Mouse (Mus musculus) heart, embryonic 10.5 days (tissue): Measurements from ENCODE around the gene Steap2. TPM values are rescaled to one million over a fixed set of nuclear protein-coding genes. Genes with fewer than 3 reads are reported as not detected.

Experiments used
- DNase-seq: peaks from one replicate; pipeline ENCODE4 v3.0.0-alpha.2; 2017; ENCODE audit warnings: low spot score
- H3K27ac ChIP-seq: fragments of 300-500 bp; sonication (generic); 2 replicates; pipeline ENCODE4 v1.5.1; 2016; ENCODE audit warnings: mild to moderate bottlenecking
- H3K27me3 ChIP-seq: fragments of 300-500 bp; sonication (generic); 2 replicates; pipeline ENCODE4 v1.6.1; 2016; ENCODE audit warnings: mild to moderate bottlenecking; ENCODE audit not compliant: poor library complexity, insufficient read depth, severe bottlenecking
- H3K36me3 ChIP-seq: fragments of 300-500 bp; sonication (generic); 2 replicates; pipeline ENCODE4 v1.6.1; 2016; ENCODE audit warnings: mild to moderate bottlenecking, moderate library complexity
- H3K4me1 ChIP-seq: fragments of 300-500 bp; sonication (generic); 2 replicates; pipeline ENCODE4 v1.6.1; 2016; ENCODE audit warnings: mild to moderate bottlenecking
- H3K4me3 ChIP-seq: fragments of 300-500 bp; sonication (generic); 2 replicates; pipeline ENCODE4 v1.5.1; 2016; ENCODE audit warnings: mild to moderate bottlenecking, moderate library complexity
- H3K9me3 ChIP-seq: fragments of 300-500 bp; sonication (generic); 2 replicates; pipeline ENCODE4 v1.6.1; 2016; ENCODE audit warnings: mild to moderate bottlenecking, moderate library complexity
- WGBS: fragments of 180-500 bp; shearing (Covaris S2); methylation state at CpG from one replicate; pipeline ENCODE4 v1.1.7; 2016; 5-methylcytosine and 5-hydroxymethylcytosine counted together
- polyA plus RNA-seq: library from polyadenylated mRNA; unstranded; fragments of >200 nt; fragmentation: Nextera tagmentation; extraction: Ambion mirVana; gene quantifications from 2 replicates; pipeline ENCODE4 v1.2.1, GENCODE M21; 2016

Steap2 gene
- polyA plus RNA-seq, 1 experiment from 2014 or later = 6.9 TPM

DNA sequence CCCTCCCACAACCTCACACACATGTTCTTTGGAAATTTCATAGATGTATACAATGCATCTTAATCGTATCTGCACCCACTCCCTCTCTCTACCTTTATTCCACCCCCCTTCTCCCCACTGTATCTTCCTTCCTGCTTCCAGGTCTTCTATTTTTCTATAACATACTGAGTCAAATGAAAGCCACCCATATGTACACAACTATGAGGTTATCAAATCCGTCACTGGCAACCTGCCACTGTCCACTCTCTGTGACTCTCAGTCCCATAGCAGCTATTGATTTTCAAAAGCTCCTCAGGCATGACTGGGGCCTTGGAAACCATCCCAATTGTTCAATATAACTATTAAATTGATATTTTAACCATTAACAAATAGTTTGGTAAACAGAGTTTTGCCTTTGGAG is 36.4 kb downstream of the Steap2 start:
- no peak overlapping the region for H3K4me3 ChIP-seq
- WGBS = 75% methylated on average over 2 of the region's 2 CpGs
- H3K9me3 ChIP-seq = no peaks in the 10 kb centered on the region
- H3K27ac ChIP-seq = no peak overlapping the region
- H3K36me3 ChIP-seq = no peaks in the 10 kb centered on the region
- no peaks in the 10 kb centered on the region for H3K27me3 ChIP-seq
- no peaks in the 10 kb centered on the region for H3K4me1 ChIP-seq
- DNase-seq = no peak

- Histone ChIP-seq H3K9me3 (no peaks in the 10 kb centered on the region), H3K36me3 (no peaks in the 10 kb centered on the region), H3K4me3 (no peak overlapping the region), H3K4me1 (no peaks in the 10 kb centered on the region), H3K27ac (no peak overlapping the region), H3K27me3 (no peaks in the 10 kb centered on the region)
- no peak for DNase-seq
- WGBS = 44% methylated on average over 6 of the region's 6 CpGs
Observed at GRCm38 (mm10) chr5:5648817-5649569, 45.4 kb downstream of the Steap2 start.

DNA sequence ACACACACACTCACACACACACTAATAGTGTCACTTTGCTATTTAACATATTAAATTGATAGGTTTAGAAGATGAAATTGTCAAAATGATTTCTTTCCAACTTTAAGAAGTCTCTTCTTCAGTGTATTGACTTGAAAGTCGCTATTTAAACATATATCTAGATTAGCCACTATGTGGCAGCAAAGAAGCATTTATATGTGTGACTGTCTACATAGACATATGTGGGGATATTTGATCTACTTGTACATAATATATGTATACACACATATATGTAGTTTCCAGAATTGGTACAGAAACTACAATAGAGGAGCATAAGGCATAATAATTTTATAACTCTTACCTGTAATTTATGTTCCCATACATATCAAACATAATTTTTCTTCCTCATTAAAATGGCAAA is 48.2 kb downstream of the Steap2 start:
- Histone ChIP-seq H3K4me1 (no peaks in the 10 kb centered on the region), H3K27me3 (no peaks in the 10 kb centered on the region), H3K9me3 (no peaks in the 10 kb centered on the region), H3K4me3 (no peak overlapping the region), H3K36me3 (no peaks in the 10 kb centered on the region), H3K27ac (no peak overlapping the region)
- no peak for DNase-seq
- 4% methylated on average over 1 of the region's 1 CpGs for WGBS

GRCm38 (mm10) chr5:5638496-5638895 is 55.9 kb downstream of the Steap2 start:
- Histone ChIP-seq H3K4me3 (no peak overlapping the region), H3K36me3 (no peaks in the 10 kb centered on the region), H3K27ac (no peak overlapping the region), H3K4me1 (no peaks in the 10 kb centered on the region), H3K27me3 (no peaks in the 10 kb centered on the region), H3K9me3 (no peaks in the 10 kb centered on the region)
- WGBS = 55% methylated on average over 2 of the region's 2 CpGs
- DNase-seq = no peak

DNA sequence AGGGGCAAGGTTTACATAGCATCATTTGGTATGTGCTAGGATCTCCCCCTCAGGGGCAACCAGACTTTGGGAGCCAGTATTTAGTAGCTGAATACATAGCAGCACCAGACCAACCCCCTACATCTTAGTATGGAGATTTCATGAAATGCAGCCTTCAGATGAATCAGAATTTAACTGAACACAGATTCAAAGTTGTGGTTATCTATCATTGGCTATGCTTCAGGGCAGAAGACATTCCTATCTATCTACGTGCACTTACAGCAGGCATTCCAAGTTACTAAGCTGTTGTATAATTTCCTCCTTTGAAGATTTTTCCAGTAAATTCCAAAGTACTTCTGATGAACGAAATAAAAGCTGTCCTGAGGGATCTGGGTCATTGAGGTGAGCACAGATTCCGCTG is 68.9 kb downstream of the Steap2 start:
- no peak for DNase-seq
- Histone ChIP-seq H3K36me3 (no peaks in the 10 kb centered on the region), H3K27ac (no peak overlapping the region), H3K9me3 (no peaks in the 10 kb centered on the region), H3K4me1 (no peaks in the 10 kb centered on the region), H3K27me3 (no peaks in the 10 kb centered on the region), H3K4me3 (no peak overlapping the region)
- WGBS = 70% methylated on average over 3 of the region's 3 CpGs

- H3K4me3 ChIP-seq = no peak overlapping the region
- no peaks in the 10 kb centered on the region for H3K9me3 ChIP-seq
- WGBS = 43% methylated on average over 4 of the region's 4 CpGs
- H3K27me3 ChIP-seq = no peaks in the 10 kb centered on the region
- DNase-seq = no peak
- no peaks in the 10 kb centered on the region for H3K36me3 ChIP-seq
- no peak overlapping the region for H3K27ac ChIP-seq
- H3K4me1 ChIP-seq = no peaks in the 10 kb centered on the region
Observed at GRCm38 (mm10) chr5:5618329-5618728, 76.0 kb downstream of the Steap2 start.

Other genes starting within 250 kb of the Steap2 start
- not detected in 2 replicates for gene 1700015F17Rik, start 215.4 kb downstream of the Steap2 start, polyA plus RNA-seq
- 21.5 and 27.4 TPM in 2 replicates for gene Cldn12, start 179.6 kb downstream of the Steap2 start, polyA plus RNA-seq
- gene Gtpbp10, start 135.0 kb downstream of the Steap2 start, polyA plus RNA-seq = 22.9 and 27.1 TPM in 2 replicates
- 0.92 TPM in 2 replicates for gene Gm8773, start 120.8 kb downstream of the Steap2 start, polyA plus RNA-seq
- 0.67 and 2.6 TPM in 2 replicates for gene Cfap69, start 30.3 kb downstream of the Steap2 start, polyA plus RNA-seq
- 4.0 and 10.7 TPM in 2 replicates for gene Steap1, start 54.7 kb upstream of the Steap2 start, polyA plus RNA-seq